Mouse (Mus musculus): ENCODE data around the gene Sppl2a.
A peak's percentile ranks its signal among the peaks of the same experiment; 100 is the strongest.
"Not testable (repeated sequence)": the region's sequence is repeated elsewhere in the genome, so short reads cannot be mapped to it uniquely, and the experiment has no call there.

The Sppl2a gene

DNA sequence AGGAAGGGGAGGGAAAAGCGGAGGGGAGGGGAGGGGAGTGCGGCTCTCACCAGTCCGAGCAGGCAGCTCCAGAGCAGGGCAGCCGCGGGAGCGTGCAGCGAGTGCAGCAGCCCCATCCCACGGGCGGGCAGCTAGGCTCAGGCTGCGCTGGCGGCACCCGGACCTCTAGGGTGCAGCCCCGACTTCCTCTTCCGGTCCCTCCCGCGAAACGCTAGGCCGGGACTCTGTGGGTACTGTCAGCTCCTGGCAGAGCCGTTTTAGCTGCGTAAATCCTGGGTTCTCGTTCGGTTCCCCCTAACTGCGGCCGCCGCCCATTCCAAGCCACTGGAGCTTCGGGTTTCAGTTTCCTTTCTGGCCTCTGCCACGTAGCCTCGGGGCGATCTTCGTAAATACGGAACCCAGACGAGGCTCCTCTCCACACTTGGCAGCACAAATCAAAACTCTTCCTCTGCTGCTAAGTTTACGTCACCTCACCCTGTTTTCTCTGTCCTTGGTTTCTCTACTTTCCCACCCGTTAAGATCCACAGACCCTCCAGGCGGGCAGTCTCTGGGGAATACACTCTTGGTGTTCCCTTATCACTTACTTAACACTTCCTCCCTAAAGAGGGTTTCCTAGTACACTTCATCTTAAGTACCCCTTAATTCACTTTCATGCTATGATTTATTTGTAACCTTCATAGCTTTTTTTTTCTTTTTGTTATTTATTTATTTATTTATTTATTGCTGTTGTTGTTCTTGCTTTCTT, at the start of gene Sppl2a:
Gene Sppl2a (minus strand): TSS at position 339 of the 745 bp plus-strand sequence.
- DNase-seq = peak; percentile 94

DNA sequence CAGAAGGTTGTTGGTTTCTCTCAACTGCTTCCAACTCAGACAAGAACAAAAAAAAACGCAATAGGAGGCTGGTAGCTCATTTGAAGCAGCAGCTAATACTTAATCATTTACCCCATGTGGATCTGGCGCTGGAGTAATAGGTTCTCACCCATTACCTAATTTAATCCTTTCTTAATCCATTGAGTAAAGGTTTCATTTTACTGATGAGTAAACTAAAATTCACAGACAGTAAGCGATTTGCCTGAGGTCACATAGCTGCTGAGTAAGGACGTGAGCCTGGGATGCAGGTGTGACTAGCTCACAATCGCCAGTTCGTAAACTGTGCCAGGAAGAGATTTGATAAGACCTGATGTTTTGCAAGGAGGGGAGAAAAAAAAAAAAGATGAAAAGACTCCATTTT, 44.4 kb upstream of the Sppl2a start:
- no peak for DNase-seq

DNA sequence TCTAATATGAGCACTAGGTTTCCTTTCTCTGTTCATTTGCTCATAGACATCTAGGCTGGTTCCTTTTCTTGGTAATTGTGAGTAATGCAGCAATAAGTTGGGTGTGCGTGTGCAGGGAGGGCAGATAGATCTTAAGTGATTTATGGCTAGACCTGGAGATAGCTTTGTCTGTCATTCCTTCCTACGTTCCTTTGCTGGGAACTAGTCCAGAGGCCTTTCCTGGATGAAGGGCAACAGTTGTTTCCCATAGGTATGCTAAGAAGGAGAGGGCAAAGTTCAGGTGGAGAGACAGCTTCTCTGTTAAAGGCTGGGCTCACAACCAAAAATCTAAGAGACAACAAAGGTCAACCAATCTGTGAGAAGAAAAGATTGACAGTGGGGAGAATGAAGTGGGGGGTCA, 28.7 kb upstream of the Sppl2a start:
- DNase-seq = no peak

DNA sequence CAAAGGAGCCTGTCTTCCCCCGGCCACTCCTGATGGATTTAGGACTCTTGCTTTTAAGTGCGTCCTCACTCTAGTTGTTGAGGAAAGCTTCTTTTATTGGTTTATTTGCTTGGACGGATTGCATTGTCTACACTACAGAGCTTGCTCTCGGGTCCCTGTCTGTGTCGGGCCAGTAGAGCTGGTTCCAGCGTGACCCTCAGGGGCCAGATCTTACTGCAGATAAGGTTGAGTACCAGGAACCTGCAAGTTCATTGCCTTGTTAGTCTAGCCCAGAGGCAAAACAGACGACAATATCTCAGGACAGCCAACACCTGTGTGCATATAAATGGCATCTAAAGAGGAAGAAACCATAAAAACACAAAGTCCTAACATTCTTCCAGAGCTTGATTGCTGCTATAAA, 22.6 kb upstream of the Sppl2a start:
- DNase-seq = no peak

DNA sequence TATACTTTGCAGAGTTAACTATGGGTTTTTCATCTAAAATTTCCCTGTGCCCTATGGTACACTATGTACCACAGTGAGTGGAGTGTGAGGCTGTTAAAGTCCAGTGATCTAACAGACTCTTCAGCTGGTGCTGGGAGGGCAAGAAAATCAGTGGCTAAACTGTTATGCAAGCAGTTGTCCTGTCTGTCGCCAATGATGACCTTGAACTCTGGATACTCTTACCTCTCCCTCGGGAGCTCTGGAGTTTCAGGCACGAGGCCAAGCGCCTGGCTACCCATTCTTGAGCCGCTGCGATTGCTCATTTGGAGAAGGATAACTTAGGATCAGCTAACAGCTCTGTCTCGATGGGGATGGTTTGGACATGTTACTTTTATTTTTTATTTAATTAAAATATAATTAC, 18.1 kb upstream of the Sppl2a start:
- no peak for DNase-seq

DNA sequence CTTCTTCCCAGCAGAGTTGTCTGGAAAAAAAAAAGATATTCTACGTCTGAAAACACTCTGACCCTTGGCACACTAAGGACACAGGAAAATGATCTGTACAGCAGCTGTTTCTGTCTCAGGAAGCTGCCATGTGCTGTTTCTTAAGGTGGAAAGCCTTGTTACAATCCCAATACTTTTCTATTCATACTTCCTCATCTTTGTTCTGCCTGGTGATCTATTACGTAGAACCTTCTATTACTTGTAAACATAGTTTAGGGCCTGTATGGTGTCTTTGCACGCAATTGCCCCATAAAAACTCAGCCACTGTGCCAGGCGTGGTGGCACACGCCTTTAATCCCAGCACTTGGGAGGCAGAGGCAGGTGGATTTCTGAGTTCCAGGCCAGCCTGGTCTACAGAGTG, 17.4 kb upstream of the Sppl2a start:
- no peak for DNase-seq

DNA sequence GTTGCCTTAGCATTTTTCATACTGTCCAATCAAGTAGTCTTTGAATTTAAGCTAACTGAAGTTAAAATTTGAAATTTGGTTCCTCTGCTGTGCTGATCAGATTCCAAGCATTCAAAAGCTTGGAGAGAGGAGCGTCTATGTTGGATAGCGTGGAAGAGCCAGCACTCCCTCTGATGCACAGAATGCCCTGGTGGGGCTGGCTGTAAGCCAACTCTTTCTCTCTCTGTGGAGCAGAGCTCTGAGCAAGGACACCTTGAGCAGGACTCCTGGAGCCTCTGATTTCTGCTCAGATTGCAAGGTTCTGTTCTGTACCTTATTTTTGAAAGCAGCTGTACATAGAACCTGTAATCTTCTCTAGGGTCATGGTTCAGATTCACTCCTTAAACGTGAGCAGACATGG, 16.8 kb upstream of the Sppl2a start:
- no peak for DNase-seq

DNA sequence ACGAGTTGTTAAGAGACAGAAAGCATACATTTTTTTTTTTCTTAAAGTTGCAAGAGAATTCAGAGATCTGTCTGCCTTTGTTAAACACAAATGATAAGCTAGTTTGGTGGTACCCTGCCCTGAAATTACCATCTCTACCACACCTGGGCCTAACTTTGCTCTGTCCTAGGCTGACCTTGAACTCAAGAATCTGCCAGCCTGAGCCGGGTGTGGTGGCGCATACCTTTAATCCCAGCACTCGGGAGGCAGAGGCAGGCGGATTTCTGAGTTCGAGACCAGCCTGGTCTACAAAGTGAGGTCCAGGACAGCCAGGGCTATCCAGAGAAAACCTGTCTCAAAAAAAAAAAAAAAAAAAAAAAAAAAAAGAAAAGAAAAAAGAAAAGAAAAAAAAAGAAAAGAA, 16.3 kb upstream of the Sppl2a start:
- not testable (repeated sequence) for DNase-seq

DNA sequence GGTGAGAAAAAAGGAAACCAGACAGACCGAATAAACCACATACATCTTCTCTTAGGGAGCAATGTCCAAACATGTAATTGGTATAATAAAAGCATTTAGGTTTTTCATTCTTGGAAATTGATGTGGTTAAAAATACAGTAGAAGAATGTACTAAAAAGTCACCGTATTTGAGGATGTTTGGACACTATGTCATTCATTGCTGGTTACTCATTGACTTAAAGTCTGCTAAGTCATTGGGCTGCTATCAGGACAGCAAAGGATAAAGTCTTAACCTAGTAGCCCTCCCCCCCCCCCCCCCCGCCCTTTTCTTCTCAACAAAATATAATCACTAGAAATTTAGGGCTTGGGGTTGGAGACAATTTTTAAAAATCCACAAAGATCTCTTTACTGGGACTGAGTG, 15.2 kb upstream of the Sppl2a start:
- DNase-seq = no peak

DNA sequence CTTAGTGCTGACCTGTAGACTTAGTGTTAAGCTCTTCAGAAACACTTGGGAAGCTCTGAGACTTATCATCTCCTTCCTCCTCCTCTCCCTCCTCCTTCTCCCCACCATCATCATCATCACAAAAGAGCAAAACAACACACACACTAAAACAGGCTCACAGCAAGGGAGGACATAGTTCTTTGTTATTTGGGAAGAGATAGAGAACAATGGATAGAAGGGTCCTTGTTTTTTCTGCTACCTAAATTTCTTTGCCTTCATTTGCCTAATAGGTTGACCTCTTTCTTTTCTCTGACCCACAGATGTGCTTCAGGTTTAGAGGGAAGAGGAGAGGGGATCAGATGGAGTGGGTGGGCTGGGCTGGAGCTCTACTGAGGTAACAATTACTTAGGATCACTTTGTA, 14.6 kb upstream of the Sppl2a start:
- no peak for DNase-seq

DNA sequence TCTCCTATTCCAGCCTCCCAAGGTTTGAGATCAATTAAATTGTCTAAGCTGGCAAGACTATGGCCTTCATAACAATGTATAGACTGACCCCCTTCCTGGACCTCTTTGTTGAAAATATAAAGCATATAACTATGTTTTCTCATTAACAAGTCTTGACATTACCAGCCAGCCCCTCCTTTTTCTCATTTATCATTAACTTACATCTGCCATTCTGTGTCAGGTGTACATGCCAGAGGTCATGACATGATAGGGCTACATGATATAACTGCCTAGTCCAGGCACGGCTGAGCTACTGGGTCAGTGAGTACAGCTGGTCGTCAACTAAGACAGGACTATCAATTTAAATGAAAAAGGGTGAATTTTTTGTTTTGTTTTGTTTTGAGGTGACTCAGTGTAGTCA, 10.2 kb upstream of the Sppl2a start:
- DNase-seq = no peak

DNA sequence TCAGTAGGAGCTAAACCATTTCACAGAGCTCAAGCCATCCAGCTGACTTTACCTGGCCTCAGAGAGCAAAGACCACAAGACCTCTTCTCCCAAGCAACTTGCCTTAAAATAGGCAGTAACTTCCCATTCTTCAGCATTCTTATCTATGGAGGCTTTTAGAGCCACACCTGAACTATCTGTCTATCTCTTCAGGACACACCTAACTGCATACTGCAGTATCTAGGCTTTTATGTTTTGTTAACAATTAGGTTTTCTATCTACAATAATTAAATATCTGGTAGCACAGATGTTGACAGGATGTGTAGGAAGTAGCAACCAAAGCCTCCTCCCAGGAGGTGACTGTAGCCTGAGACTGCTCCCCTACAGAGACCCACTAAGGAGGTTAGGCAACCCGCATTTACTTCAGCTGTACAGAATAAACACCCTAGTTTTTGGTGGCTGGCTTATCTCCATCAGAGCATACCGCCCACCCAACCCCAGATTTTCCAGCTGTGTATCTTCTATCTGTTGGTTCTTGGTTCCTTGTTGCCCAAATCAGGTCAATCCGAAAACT, 7.4 kb upstream of the Sppl2a start:
- DNase-seq = no peak

DNA sequence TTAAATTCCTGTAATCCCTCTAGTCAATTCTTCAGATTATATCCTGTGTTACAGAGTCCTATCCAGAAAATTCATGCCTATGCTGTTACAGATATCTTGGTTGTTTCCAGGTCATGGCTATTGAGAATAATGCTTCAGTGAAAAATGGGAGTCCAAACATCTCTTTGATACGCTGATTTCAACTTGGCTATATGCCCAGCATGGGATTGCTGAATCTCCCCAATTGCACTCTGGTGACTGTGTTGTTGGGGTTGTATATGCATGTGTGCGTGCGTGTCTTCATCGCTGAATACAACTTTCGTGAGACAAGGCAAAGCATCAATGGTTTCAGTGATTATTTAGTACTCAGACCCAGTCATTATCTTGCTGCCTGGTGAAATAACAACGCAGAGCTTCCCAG, 5.0 kb upstream of the Sppl2a start:
- DNase-seq = no peak

DNA sequence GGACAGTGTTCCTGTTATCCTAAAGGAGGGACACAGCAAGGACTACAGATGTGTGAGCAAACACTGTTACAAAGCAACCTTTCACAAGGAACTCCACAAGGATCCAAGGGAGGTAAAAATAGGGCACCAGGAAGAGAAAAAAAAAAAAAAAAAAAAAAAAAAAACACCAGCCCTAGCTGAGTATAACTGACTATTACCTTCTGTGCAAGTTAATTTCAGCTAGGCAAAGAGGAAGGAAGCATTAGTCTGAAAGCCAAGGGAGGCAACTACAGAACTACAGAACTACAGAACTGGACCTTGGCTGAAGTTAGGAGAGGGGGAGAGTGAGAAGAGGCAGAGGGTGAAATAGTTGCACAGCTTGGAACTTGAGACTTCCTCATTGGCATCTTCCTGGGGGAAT, 886 bp upstream of the Sppl2a start:
- DNase-seq = peak; percentile 3

DNA sequence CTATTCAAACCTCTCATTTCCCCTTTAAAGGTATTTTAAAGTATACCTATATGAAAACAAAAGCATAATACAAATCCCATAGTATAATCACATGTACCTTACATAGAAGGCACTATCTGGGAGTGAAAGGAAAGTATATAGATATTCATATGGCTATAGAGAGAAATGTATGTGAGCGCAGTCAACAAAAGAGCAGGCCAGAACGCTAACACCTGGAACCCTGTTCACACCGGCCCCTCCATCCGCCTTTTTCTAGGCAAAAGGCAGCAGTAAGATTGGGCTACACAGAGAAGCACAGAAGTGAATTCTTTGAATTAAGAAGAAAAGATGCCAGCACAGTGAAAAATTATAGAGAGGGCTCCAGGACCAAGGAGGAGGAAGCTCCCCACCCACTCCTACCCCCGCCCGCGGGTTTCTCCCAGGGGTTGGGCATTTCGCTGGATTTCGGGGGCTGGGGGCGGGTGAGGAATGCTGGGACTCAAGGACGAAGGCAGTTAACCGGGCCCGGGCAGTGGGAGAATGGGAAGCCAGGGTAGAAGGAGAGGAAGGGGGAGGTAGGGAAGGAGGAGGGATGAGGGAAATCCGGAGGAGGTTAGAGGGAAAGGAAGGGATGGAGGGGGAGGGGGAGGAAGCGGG, 656 bp downstream of the Sppl2a start:
- DNase-seq = no peak

DNA sequence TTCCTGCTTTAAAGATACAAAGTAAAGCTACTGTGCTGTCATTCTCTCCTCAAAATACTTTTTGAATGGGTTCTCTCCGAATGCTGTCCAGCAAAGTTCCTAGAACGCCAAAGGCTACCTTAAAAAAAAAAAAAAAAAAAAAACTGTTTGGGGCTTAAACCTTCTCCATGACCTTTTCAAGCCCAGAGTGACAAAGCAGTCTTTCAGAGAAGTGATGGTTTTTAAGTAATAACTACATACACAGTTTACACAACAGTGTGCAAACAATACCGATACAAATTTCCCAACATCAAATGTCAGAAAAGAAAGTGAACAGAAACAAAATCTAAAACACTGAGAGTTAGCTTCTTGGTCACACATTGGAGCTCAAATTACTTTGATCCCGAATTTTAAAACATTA, 1.3 kb downstream of the Sppl2a start:
- DNase-seq = no peak

DNA sequence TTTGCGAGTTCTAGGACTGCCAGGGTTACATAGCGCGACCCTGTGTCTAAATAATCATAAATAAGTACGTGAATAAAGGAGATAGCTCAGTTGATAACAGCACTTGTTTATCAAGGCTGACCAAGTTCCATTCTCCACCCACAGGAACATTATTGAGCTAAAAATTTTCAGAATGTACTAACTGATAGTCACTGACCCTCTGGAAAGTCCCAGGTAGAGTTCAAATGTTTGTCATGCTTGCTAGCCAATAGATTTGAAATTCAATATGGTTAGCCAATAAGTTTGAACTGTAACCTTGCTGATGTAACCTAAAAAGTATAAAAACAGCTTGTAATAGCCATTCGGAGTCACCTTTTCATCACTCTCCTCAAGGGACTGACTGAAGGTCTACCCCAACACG, 4.4 kb downstream of the Sppl2a start:
- no peak for DNase-seq

DNA sequence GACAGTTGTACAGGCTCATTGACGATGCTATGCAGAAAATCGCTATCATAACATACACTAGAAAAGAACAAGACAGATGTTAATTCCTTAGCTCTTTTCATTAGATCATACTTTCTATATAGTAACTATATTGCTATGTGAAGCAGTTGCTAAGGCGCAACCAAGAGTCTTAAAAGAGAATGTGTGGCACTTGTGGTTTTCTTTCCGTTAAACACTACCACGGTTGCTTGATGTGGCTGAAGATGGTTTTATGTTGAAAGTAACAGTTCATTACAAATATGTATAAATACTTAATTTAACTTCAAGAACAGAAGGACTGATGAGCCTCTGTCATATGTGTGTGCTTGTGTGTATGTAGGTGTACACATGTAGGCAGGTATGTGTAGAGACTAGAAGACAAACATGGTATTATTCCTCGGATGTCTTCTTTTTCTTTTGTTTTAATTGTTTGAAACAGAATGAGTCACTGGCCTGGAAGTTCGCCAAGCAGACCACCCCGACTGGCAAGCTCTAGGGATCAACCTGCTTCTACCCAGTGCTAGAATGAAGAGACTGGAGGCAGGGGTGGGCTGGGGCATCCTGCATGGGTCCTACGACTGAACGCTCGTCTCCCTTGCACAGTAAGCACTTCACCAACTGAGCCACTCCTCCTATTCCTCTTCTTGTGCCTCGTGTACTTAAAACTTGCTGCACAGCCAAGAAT, 12.5 kb downstream of the Sppl2a start:
- peak; percentile 4 for DNase-seq

DNA sequence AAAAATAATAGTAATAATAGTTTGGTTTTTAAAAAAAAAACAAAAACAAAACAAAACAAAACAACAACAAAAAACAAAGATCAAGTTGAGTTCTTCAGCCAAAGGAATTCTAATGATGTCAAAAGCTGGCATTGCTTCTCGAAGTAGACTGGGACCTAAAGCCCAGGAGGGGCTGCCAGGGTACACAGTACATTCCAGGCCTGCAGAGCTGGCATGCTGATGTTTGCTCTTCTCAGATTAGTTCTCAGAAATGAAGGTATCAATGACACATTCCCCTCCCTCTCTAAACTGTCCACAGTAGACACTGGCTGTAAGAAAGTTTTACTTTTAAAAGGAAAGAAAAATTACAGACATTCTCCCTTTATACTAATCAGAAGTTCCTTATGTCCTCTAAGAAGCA, 16.8 kb downstream of the Sppl2a start:
- DNase-seq = no peak

DNA sequence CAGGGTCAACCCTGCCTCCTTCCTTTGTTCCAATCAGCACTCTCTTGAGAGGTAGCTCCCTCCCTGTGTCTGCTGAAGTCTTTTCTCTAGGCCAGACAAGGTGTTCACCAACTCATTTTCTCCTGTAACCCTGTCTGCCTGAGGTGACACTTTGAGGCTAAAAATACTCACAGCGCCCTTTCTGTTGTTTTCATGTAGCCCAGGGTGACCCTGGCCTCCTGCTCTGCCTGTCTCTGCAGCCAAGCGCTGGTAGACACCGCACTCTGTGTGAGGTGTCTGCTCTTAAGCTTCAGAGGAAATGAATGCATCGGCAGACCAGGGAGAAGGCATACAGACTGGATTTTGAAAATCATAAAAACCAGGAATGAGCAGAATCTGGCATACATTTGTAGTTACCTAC, 18.9 kb downstream of the Sppl2a start:
- DNase-seq = no peak

DNA sequence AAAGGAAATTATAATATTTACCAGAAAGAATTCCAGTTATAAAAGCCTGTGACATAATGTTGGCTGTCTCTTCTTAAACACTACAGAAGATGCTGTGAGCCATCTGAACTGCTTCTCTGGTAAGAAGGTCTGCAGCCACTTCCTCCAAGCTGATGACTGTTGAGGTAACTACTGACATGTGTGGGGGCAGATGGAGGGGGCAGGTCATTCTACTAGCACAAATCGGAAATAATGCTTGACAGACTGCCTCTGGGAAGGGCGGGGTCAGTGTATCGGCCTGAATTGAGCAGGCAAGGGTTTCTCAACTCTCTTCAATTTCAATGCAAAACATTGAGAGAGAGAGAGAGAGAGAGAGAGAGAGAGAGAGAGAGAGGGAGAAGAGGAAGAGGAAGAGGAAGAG, 28.9 kb downstream of the Sppl2a start:
- no peak for DNase-seq

DNA sequence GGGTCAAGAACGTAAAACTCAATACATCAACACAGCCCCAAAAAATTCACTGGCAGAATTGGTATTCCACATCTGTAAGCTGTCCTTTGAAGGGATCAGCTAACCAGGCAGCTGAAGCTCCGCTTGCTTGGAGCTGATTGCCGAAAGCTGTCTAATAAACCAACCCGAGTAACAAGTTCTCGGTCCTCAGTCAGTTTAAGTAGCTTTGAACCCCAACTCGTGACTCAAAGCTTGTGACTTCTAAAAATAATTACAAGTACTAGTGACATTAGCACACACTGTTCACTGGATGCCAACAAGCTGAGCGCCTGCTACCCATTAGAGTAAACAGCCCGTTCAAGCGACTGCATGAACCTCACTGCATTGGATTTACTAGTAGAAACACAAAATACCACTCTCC, 35.5 kb downstream of the Sppl2a start:
- no peak for DNase-seq

DNA sequence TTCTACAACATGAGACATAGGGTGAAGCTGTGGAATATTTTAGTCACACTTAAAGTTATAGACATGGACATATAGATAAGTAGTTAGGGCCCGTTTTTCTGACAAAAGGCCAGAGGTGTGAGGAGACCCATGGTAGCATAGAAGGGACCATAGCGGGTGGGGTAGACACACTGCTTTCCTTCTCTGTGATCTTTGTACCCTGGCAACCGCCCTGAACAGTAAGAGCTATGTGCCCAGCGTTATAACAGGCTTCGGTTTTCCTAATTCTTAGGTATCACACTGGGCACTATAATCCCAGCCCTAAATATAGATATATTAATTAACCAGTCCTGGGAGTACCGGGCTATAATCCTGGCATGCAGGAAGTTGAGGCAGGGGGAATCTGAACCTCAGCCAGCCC, 36.1 kb downstream of the Sppl2a start:
- no peak for DNase-seq

DNA sequence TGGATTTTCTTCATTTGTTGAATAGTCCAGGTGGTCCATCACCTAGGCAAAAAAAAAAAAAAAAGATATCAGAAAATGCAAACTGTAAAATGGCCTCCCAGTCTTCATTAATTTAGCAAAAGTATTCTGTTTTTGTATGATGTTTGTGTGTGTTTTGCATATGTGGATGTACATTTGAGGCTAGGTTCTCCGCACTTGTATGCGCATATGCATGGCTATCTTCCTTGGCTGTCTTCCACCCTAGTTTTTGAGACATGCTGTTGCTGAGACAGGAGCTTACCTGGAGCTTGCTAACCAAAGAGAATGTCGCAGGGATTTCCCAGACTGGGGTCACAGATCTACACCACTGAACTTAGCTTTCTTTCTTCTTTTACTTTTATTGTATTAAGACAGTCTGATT, 38.8 kb downstream of the Sppl2a start:
- no peak for DNase-seq
